ENCODE assay signal across 27 mouse cellular contexts in genomic region chr12:87365676-87366075, GRCm38 (mm10).
"Had no signal": no experiment of that assay in that cellular context is flagged by ENCODE, and none has a peak within 500 bp of the region (broad histone marks: within the 10 kb centered on the region; RNA-seq: fewer than 3 reads in every experiment).

No protein-coding gene starts in this region.

- H3K9ac ChIP-seq: heart, embryonic 13.5 days; heart, embryonic 15.5 days; hindbrain, embryonic 13.5 days; intestine, embryonic 15.5 days; limb, embryonic 12.5 days; liver, embryonic 13.5 days; liver, embryonic 15.5 days; liver, postnatal 0 days had no signal

- H3K4me2 ChIP-seq: heart, embryonic 11.5 days; heart, embryonic 13.5 days; heart, embryonic 15.5 days; hindbrain, embryonic 13.5 days; intestine, embryonic 15.5 days; limb, embryonic 12.5 days; liver, embryonic 11.5 days; liver, embryonic 13.5 days; liver, embryonic 15.5 days had no signal

- ATAC-seq: inflammation-experienced regulatory T-cells, adult 6 months; intestine, embryonic 15.5 days; intestine, postnatal 0 days; liver, postnatal 0 days had no signal

- H3K9me3 ChIP-seq: heart, embryonic 13.5 days; heart, embryonic 15.5 days; hindbrain, embryonic 10.5 days; hindbrain, embryonic 13.5 days; intestine, embryonic 15.5 days; limb, embryonic 10.5 days; limb, embryonic 12.5 days; liver, embryonic 13.5 days; liver, embryonic 15.5 days had no signal

- H3K27me3 ChIP-seq: heart, embryonic 13.5 days; heart, embryonic 15.5 days; hindbrain, embryonic 13.5 days; intestine, embryonic 15.5 days; limb, embryonic 12.5 days; liver, embryonic 13.5 days; liver, embryonic 15.5 days had no signal

- H3K4me3 ChIP-seq: gastrocnemius, adult 2 months; heart, adult 2 months; heart, embryonic 13.5 days; heart, embryonic 15.5 days; hindbrain, embryonic 10.5 days; hindbrain, embryonic 13.5 days; intestine, embryonic 15.5 days; left cerebral cortex, adult 2 months; limb, embryonic 10.5 days; limb, embryonic 12.5 days; liver, embryonic 13.5 days; liver, embryonic 15.5 days had no signal

- H3K4me1 ChIP-seq: hindbrain, embryonic 10.5 days; intestine, embryonic 15.5 days; limb, embryonic 10.5 days; liver, embryonic 13.5 days had no signal

- DNase-seq: gastrocnemius, adult 2 months; gastrocnemius, postnatal 10 days; gastrocnemius, postnatal 25 days; heart, adult 2 months; heart, postnatal 14 days; heart, postnatal 36 days; kidney, adult 18-20 months; kidney, adult 8-10 months; kidney, postnatal 10 days; kidney, postnatal 25 days; kidney, postnatal 4 days; liver; liver, embryonic 13.5 days; liver, postnatal 0 days had no signal

- H3K27ac ChIP-seq: gastrocnemius, adult 2 months; heart, adult 2 months; heart, embryonic 13.5 days; heart, embryonic 15.5 days; hindbrain, embryonic 10.5 days; hindbrain, embryonic 13.5 days; intestine, embryonic 15.5 days; left cerebral cortex, adult 2 months; limb, embryonic 10.5 days; limb, embryonic 12.5 days; liver, embryonic 13.5 days; liver, embryonic 15.5 days had no signal
